In the genomic region with DNA sequence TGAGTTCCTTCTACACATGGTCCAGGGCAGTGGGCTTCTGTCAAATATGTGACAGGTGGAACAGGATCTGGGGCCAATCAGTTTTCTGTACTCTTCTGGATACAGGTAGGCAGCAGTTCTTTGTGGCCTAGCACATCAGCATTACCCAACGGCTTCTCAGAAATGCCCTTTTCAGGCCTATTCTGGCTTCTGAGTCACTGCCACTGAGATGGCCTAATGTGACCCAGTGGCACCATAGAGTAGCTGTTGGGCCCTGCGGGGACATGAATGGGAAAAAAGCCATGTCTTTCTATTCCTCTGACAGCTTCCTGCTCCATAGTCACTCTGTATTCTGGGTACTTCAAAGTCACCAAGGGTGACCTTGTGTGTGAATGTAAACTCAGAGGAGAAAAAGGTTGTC, we compare ENCODE assay signal across 22 mouse cellular contexts.
"Had no signal": no experiment of that assay in that cellular context is flagged by ENCODE, and none has a peak within 500 bp of the region (broad histone marks: within the 10 kb centered on the region; RNA-seq: fewer than 3 reads in every experiment).

No protein-coding gene starts in this region.

- DNase-seq: kidney, adult 11 months; kidney, adult 9 months; kidney, postnatal 25 days; layer of hippocampus, adult 9-11 months; lung, adult 18-20 months; lung, postnatal 10 days; lung, postnatal 36 days; midbrain, embryonic 14.5 days; right cerebral cortex, adult 18-20 months; right cerebral cortex, postnatal 14 days; right cerebral cortex, postnatal 4 days; spleen, adult 18-20 months; thymus, adult 18-20 months; thymus, postnatal 36 days had no signal

- H3K4me1 ChIP-seq: liver, embryonic 12.5 days; neural tube, embryonic 12.5 days; neural tube, embryonic 15.5 days had no signal

- H3K36me3 ChIP-seq: liver, embryonic 12.5 days; liver, embryonic 15.5 days; lung, embryonic 15.5 days; neural tube, embryonic 12.5 days; neural tube, embryonic 15.5 days had no signal

- ATAC-seq: liver, embryonic 12.5 days had no signal

- H3K27me3 ChIP-seq: liver, embryonic 12.5 days; liver, embryonic 15.5 days; lung, embryonic 15.5 days; neural tube, embryonic 12.5 days; neural tube, embryonic 15.5 days had no signal

- H3K4me3 ChIP-seq: layer of hippocampus, adult 2 months; liver, embryonic 12.5 days; liver, embryonic 15.5 days; lung, embryonic 15.5 days; neural tube, embryonic 12.5 days; neural tube, embryonic 15.5 days had no signal

- H3K4me2 ChIP-seq: liver, embryonic 12.5 days; liver, embryonic 15.5 days; lung, embryonic 15.5 days; midbrain, embryonic 11.5 days; neural tube, embryonic 12.5 days; neural tube, embryonic 15.5 days had no signal

- H3K9me3 ChIP-seq: liver, embryonic 12.5 days; liver, embryonic 15.5 days; lung, embryonic 15.5 days; neural tube, embryonic 12.5 days; neural tube, embryonic 15.5 days had no signal

- H3K27ac ChIP-seq: kidney, postnatal 0 days; layer of hippocampus, adult 2 months; liver, embryonic 12.5 days; liver, embryonic 15.5 days; lung, embryonic 15.5 days; neural tube, embryonic 12.5 days; neural tube, embryonic 15.5 days had no signal

- H3K9ac ChIP-seq: liver, embryonic 12.5 days; liver, embryonic 15.5 days; lung, embryonic 15.5 days; neural tube, embryonic 12.5 days; neural tube, embryonic 15.5 days had no signal
